Mouse (Mus musculus) thymus, adult 2 months (tissue): ENCODE data around the gene Olfr883. TPM values are rescaled to one million over a fixed set of nuclear protein-coding genes. Genes with fewer than 3 reads are reported as not detected.

ENCODE experiments used
- DNase-seq: peaks from one replicate; pipeline ENCODE4 v3.0.0; 2021
- H3K27ac ChIP-seq: fragments of 200-500 bp; 2 replicates; pipeline ENCODE4 v1.5.1; 2012; ENCODE audit warnings: low read length, control low read depth; ENCODE audit not compliant: control insufficient read depth, insufficient read depth
- H3K27me3 ChIP-seq: fragments of 200-500 bp; 2 replicates; pipeline ENCODE4 v1.6.1; 2012; ENCODE audit warnings: mild to moderate bottlenecking, low read length, moderate library complexity, mixed read lengths; ENCODE audit not compliant: control insufficient read depth, insufficient read depth
- H3K36me3 ChIP-seq: fragments of 200-500 bp; 2 replicates; pipeline ENCODE4 v1.6.1; 2012; ENCODE audit warnings: mild to moderate bottlenecking, low read length, moderate library complexity; ENCODE audit not compliant: control insufficient read depth, insufficient read depth
- H3K4me1 ChIP-seq: fragments of 200-500 bp; replicated peaks from 2 replicates; pipeline ENCODE4 v1.6.1; 2012; ENCODE audit warnings: low read length; ENCODE audit not compliant: control insufficient read depth, insufficient read depth
- H3K4me3 ChIP-seq: fragments of 200-500 bp; 2 replicates; pipeline ENCODE4 v1.5.1; 2012; ENCODE audit warnings: mild to moderate bottlenecking, low read length, control low read depth, moderate library complexity; ENCODE audit not compliant: control insufficient read depth, insufficient read depth
- CTCF ChIP-seq: fragments of 200-500 bp; IDR thresholded peaks from 2 replicates; pipeline ENCODE4 v1.5.1; 2012; ENCODE audit warnings: mild to moderate bottlenecking, control low read depth, low read length, moderate library complexity, borderline replicate concordance; ENCODE audit not compliant: control insufficient read depth, poor library complexity, insufficient read depth; ENCODE audit errors: extremely low read depth
- POLR2A ChIP-seq: fragments of 200-500 bp; IDR thresholded peaks from 2 replicates; pipeline ENCODE4 v1.6.1; 2012; ENCODE audit warnings: mild to moderate bottlenecking, low read length, control low read depth, moderate library complexity; ENCODE audit not compliant: control insufficient read depth, poor library complexity, insufficient read depth; ENCODE audit errors: extremely low read depth
- WGBS: fragments of 180-500 bp; shearing (Covaris S2); methylation state at CpG from one replicate; pipeline ENCODE4 v1.1.7; 2018; 5-methylcytosine and 5-hydroxymethylcytosine counted together
- polyA plus RNA-seq: library from polyadenylated mRNA; depleted of rRNA; stranded (reverse); fragments of >200 nt; gene quantifications from 2 replicates; pipeline ENCODE4 v1.2.3, GENCODE M21; 2012; rRNA removed

Olfr883 gene
- not detected in 2 replicates for polyA plus RNA-seq

- DNase-seq, result no peak
- no peak within 1 kb of the TSS for H3K4me3 ChIP-seq
- no peak within 1 kb of the TSS for H3K27ac ChIP-seq
- H3K36me3 ChIP-seq, result no peaks in the 10 kb centered on the region
- no peaks in the 10 kb centered on the region for H3K4me1 ChIP-seq
- no peaks in the 10 kb centered on the region for H3K27me3 ChIP-seq
- WGBS, result 95% methylated on average over 1 of the region's 1 CpGs
- TF ChIP-seq CTCF (no peak), POLR2A (no peak)
These were observed at the start of gene Olfr883 for GRCm38 (mm10) chr9:38025508-38025907. TSS of gene Olfr883 (plus strand) at chr9:38025808.

- Histone ChIP-seq H3K4me3 (no peak within 1 kb of the TSS), H3K27ac (no peak within 1 kb of the TSS), H3K36me3 (no peaks in the 10 kb centered on the region), H3K4me1 (no peaks in the 10 kb centered on the region), H3K27me3 (no peaks in the 10 kb centered on the region)
- DNase-seq, result no peak
- TF ChIP-seq POLR2A (no peak), CTCF (no peak)
These were observed 34.1 kb upstream of the Olfr883 start, which contains the start of gene Olfr881 for GRCm38 (mm10) chr9:37991525-37991924. TSS of gene Olfr881 (plus strand) at chr9:37991825.

GRCm38 (mm10) chr9:37998581-37999204, 26.9 kb upstream of the Olfr883 start:
- Histone ChIP-seq H3K4me1 (no peaks in the 10 kb centered on the region), H3K27ac (no peak overlapping the region), H3K4me3 (no peak overlapping the region), H3K36me3 (no peaks in the 10 kb centered on the region), H3K27me3 (no peaks in the 10 kb centered on the region)
- no peak for DNase-seq
- 54% methylated on average over 2 of the region's 2 CpGs for WGBS
- TF ChIP-seq CTCF (no peak), POLR2A (no peak)

- Histone ChIP-seq H3K4me1 (no peaks in the 10 kb centered on the region), H3K4me3 (no peak overlapping the region), H3K27me3 (no peaks in the 10 kb centered on the region), H3K36me3 (no peaks in the 10 kb centered on the region), H3K27ac (no peak overlapping the region)
- no peak for DNase-seq
- WGBS, result 54% methylated on average over 1 of the region's 1 CpGs
- no peak for TF ChIP-seq CTCF
- TF ChIP-seq POLR2A, result no peak
These were observed 25.6 kb upstream of the Olfr883 start for GRCm38 (mm10) chr9:38000021-38000420.

GRCm38 (mm10) chr9:38046255-38046654, 20.6 kb downstream of the Olfr883 start, which contains the start of gene Olfr884:
TSS of gene Olfr884 (plus strand) at chr9:38046555.
- Histone ChIP-seq H3K27me3 (no peaks in the 10 kb centered on the region), H3K4me3 (no peak within 1 kb of the TSS), H3K4me1 (no peaks in the 10 kb centered on the region), H3K27ac (no peak within 1 kb of the TSS), H3K36me3 (no peaks in the 10 kb centered on the region)
- TF ChIP-seq POLR2A (no peak), CTCF (no peak)
- DNase-seq, result no peak
- WGBS, result 77% methylated on average over 1 of the region's 1 CpGs

GRCm38 (mm10) chr9:38061022-38061421, 35.4 kb downstream of the Olfr883 start, which contains the start of gene Olfr885:
TSS of gene Olfr885 (plus strand) at chr9:38061322.
- Histone ChIP-seq H3K27me3 (no peaks in the 10 kb centered on the region), H3K27ac (no peak within 1 kb of the TSS), H3K4me3 (no peak within 1 kb of the TSS), H3K36me3 (no peaks in the 10 kb centered on the region), H3K4me1 (no peaks in the 10 kb centered on the region)
- DNase-seq, result no peak
- TF ChIP-seq CTCF, result no peak
- no peak for TF ChIP-seq POLR2A
- 93% methylated on average over 3 of the region's 3 CpGs for WGBS

Other genes starting within 250 kb of the Olfr883 start
- gene Olfr876, start 222.8 kb upstream of the Olfr883 start, polyA plus RNA-seq, result not detected in 2 replicates
- gene Olfr877, start 171.5 kb upstream of the Olfr883 start, polyA plus RNA-seq, result not detected in 2 replicates
- not detected in 2 replicates for gene Olfr145, start 129.1 kb upstream of the Olfr883 start, polyA plus RNA-seq
- gene Olfr878, start 108.0 kb upstream of the Olfr883 start, polyA plus RNA-seq, result not detected in 2 replicates
- not detected in 2 replicates for gene Olfr881, start 34.0 kb upstream of the Olfr883 start, polyA plus RNA-seq
- gene Olfr884, start 20.7 kb downstream of the Olfr883 start, polyA plus RNA-seq, result not detected in 2 replicates
- gene Olfr885, start 35.5 kb downstream of the Olfr883 start, polyA plus RNA-seq, result not detected in 2 replicates
- gene Olfr887, start 58.3 kb downstream of the Olfr883 start, polyA plus RNA-seq, result not detected in 2 replicates
- gene Olfr888, start 82.3 kb downstream of the Olfr883 start, polyA plus RNA-seq, result not detected in 2 replicates
- not detected in 2 replicates for gene Olfr889, start 89.4 kb downstream of the Olfr883 start, polyA plus RNA-seq
- not detected in 2 replicates for gene Olfr890, start 116.7 kb downstream of the Olfr883 start, polyA plus RNA-seq
- not detected in 2 replicates for gene Olfr891, start 155.0 kb downstream of the Olfr883 start, polyA plus RNA-seq
- not detected in 2 replicates for gene Olfr893, start 182.6 kb downstream of the Olfr883 start, polyA plus RNA-seq
- not detected in 2 replicates for gene Olfr894, start 192.2 kb downstream of the Olfr883 start, polyA plus RNA-seq
- gene Olfr143, start 227.0 kb downstream of the Olfr883 start, polyA plus RNA-seq, result not detected in 2 replicates
- gene Olfr895, start 242.0 kb downstream of the Olfr883 start, polyA plus RNA-seq, result not detected in 2 replicates